Mouse (Mus musculus): ENCODE data around the gene Ubl3.

- TF ChIP-seq POLR2A (IDR thresholded peaks at IDR 0.05; ENCODE audit: borderline replicate concordance, low read depth, low read length) (no peak), CTCF (IDR thresholded peaks at IDR 0.05; ENCODE audit: low read depth, low read length) (no peak)
Observed at GRCm38 (mm10) chr5:148555156-148555555, 2.6 kb upstream of the Ubl3 start.
